Mouse (Mus musculus): ENCODE measurements at regions not wholly inside any gene's neighbourhood (a gene's known extent, or its start where the extent isn't known, plus 50 kb on each side); places are given as distances from the start of the nearest gene placed in this dataset.
"Not testable (repeated sequence)": the region's sequence is repeated elsewhere in the genome, so short reads cannot be mapped to it uniquely, and the experiment has no call there.

DNA sequence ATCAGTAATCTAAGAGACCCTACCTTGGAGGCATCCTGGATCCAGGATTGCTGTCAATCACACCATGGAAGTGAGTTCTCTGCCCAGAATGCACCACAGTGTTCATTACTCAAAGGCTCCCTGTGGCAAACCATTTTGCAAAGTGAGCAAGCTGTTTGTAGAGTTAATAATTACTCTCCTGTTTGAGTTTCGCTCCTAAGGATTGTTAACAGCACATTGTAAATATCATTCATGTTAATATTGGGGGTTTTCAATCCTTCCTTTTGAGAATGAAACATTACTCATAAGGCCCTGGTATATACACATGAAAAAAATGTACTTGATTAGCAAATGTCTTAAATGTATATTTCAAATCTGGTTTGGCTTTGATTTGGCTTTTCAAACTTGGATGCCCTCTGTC lies 58.1 kb upstream of the Clstn2 start:
- DNase-seq (ENCODE audit: low spot score in 2 of 2) = no peak

DNA sequence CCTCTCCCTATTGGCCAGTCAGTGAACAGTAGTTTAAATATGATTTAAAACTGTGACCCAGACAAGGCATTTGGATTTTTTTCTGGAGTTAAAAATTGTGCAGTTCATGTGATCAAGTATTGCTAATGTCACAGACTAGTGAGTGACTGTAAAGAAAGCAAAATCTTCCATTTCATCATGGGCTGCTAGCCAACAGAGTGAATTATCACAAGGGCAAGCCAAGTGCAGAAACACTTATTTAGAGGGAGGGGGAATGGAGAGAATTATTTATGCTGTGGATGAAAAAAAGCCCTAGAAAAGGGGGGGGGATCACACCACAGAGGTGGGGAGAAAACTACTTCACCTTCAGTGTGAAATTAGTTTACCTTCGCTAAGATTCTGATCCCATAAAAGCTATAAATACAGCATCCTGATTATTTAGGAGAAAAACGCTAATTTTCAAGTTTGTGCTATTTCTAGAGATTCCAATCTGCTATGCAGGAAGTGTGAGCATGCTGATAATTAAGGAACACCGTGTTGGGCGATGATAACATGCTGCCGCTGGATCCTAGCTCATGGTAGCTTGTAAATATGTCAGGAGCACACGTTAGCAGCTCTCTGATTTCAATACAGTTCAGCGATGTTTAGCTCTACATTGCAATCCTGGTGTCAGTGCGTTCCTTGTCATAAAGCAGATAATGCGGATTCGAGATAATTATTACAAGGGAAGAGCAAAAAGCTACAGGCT lies 62.2 kb upstream of the Clstn2 start:
- no peak for DNase-seq (ENCODE audit: low spot score in 2 of 2)

DNA sequence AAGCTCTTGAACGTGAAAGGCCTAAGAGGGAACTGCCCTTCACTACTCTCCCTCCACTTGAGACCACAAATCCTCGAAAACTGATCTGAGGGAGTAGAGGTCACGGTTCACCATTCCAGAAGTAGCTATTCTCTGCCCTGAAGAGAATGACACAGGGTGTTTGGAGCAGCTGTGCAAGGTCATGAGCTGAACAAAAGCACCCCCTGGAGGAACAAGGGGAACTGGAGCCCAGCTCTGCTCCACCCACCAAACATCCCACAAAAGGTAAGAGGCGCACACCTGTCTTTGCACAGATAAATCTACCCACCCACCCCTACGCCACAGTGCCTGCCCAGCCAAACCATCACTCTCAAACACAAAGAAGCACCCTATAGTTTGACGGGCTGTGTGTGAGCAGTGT lies 90.4 kb upstream of the Clstn2 start:
- no peak for DNase-seq (ENCODE audit: low spot score in 2 of 2)

DNA sequence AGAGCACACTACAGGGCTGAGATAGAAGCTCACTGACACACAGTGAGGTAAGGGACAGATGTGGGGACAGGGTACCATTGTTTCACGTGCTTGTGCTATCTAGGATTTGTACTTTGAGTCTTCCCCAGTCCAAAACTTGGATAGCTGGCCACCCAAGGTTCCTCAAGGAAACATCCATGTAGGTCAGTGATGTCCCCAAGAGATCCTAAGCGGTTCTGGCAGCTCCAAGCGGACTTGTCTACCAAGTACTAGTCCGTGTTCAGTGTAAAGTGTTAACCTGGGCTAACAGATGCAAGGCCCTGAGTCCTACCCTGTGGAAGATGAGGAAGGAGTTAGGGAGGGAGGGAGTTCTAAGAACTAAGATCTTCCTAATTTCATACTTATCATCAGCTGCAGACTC lies 96.6 kb upstream of the Clstn2 start:
- no peak for DNase-seq (ENCODE audit: low spot score in 2 of 2)

DNA sequence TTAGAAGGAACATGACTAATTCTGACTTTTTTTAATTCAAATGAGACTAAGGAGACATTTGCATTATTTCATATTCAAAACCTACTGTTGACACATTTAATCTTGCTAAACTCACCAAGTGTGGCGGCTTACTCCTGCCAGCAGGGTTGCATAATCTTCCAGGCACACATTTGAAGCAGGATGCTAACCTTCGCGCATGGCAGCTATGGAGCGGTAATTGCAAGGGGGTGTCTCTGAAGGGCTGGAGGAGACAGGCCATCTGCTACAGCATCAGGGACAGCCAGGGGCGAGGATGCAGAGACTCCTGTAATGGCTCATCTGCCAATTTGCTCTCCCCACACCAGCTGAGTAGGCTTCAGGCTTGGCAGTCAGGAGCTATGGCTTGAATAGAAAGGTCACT lies 97.9 kb upstream of the Clstn2 start:
- DNase-seq (ENCODE audit: low spot score in 2 of 2) = no peak

DNA sequence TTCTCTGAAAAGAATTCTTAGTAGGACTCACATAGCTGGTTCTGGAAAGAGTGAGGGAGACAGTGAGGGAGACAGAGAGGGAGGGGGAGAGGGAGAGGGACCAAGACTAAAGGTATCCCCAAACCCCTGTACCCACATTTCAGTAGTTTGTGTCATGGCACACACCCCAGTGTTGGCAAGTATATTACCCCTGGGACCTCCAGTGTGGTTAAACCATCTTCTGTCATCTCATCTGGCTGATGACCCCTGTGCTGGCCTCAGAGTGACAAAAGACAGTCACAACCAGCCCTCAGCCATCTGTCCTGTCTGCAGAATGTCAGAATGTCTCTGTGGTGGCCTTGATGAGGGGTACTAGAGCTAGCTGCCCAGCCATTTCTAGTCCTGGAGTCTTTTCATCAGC lies 107.6 kb upstream of the Clstn2 start:
- DNase-seq (ENCODE audit: low spot score in 2 of 2) = peak in 1 of 2 experiments; percentile 5

DNA sequence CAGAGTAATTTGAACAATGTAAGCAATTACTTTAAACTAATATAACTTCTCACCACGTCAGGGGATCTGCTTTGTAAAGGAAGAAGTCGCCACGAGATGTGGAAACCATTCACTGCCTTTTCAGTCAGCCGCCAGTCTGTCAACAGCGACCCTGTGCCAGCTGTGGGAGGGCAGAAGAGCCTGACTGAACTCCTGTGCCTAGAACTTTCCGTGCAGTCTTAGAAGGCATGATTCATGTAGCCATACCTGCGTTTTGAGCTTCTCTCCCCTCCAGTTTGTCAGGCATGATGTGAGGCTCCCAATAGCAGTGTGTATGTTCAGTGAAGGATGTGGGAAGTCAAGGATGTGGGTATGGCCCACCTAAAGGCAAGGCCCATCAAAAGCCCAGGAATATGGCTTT lies 109.1 kb upstream of the Clstn2 start:
- DNase-seq (ENCODE audit: low spot score in 2 of 2) = peak in 1 of 2 experiments; percentile 53

DNA sequence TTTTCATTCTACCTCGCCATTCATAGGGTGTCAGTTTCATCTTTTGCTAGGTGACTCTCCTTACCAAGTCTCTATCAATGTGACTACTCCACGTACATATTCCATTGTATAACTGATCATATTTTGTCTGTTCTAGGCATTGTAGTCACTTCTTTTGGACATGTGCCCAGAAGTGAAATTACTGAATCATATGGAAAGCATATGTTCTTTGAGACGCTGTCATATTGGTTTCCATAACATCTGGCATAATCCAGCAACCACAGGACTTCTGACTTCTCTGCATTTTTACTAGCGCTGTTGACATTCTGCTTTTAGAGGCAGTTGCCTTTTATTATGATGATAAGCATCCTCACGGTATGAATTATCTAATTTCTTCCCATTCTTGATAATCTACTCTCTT lies 113.9 kb upstream of the Clstn2 start:
- DNase-seq (ENCODE audit: low spot score in 2 of 2) = no peak

DNA sequence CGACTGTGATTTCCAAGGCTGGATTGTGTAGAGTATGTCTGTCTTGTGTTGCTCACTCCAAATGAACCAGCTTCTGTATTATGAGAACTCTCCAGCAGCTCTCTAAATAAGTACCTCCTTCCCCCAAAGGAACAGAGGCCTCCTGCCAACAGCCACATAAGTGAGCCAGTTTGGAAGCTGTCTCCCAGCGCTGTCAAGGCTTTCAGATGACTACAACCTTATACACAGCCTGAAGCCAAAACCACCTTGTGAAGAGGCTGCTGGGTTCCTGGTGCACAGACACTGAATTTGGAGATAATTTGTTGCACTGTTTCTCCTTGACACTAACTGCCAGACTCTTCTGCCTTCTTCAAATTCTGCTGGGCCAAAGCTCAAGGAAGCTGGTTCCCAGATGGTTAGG lies 125.4 kb upstream of the Clstn2 start:
- DNase-seq (ENCODE audit: low spot score in 2 of 2) = no peak

DNA sequence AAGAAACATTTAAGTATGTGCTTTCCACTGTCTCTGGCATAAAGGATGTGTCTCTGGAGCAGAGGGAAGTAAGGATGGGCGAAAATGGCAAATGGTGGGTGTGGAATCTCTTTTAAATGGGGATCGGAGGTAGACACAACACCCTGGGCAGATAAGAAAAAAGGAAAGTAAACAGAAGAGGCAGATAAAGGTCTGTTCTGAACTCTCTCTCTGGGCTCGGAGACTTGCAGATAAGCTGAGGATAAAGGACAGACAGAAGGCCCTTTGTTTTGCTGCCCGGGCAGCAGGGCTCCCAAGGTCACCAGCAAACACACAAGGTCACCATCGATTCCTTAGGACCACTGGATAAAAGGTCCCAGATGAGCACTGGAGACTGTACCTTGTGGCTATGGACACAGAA lies 122.7 kb upstream of the Nmnat3 start:
- no peak for DNase-seq (ENCODE audit: low spot score in 2 of 2)

DNA sequence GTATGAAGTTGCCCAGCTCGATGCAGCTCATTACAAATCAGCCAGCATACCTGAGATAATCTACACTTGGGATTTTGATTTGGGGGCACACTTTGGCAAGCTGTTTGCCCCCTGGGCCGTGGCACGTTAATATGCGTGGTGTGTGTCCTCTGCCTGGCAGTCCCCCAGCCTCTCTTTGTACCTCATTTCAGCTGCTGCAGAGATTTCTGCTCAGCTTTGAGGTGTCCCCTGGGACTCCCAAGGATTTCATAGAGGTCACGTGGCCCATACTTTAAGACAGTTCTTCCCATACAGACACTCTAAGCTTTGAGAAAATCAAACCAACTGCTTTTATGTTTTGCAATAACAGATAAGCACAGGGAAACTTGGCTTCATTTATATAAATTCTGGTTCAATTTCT lies 113.2 kb upstream of the Nmnat3 start:
- DNase-seq (ENCODE audit: low spot score in 2 of 2) = no peak

DNA sequence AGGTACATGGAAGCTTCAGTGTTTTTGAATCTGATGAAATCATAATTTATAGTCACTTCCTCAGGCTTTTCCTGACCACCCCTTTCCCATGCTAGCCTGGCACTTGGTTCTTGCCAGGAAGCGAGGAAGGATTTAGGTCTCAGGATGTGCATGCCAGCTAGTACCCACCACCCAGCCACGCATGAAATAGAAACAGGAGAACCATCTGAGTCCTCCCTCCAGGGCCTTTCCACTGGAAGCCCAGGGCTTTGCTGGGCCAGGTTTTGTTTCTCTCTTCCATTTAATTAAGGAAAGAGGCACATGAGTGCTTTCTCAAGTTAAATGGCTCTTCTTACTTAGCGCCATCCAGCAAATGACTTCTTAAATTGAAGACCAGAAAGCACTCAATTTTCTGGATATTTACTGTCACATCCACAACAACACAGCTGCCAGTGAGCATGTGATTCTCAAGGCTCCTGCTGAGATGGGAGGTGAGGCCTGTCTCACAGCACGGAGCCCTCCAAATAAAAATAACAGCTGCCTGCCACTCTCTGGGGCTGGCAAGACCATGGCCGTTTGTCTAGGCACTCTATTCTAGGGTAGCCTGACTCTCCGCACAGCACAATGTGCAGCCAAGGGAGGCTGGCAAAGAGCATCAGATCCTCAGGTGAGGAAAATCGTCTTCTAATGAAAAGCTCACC lies 110.4 kb upstream of the Nmnat3 start:
- peak; percentile 6 to 50 for DNase-seq (ENCODE audit: low spot score in 2 of 2)

DNA sequence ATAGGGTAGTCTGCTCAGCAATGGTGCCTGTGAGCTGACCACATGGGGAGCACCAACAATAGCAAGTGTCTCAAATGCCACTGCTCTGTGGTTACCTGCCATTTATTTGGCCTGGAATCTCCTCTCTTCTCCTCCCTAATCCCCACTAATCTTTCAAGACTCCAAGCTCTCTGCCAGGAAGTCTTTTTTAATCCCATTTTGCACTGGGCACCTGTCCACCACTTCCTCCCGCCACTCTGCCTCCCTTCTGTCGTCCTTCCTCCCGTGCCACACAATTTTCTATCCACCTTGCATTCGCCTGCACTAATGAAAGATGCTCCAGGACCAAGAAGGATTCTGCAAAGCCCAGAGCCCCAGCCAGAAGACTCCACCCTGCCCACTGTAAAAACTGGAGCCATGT lies 106.5 kb upstream of the Nmnat3 start:
- peak in 1 of 2 experiments; percentile 5 for DNase-seq (ENCODE audit: low spot score in 2 of 2)

DNA sequence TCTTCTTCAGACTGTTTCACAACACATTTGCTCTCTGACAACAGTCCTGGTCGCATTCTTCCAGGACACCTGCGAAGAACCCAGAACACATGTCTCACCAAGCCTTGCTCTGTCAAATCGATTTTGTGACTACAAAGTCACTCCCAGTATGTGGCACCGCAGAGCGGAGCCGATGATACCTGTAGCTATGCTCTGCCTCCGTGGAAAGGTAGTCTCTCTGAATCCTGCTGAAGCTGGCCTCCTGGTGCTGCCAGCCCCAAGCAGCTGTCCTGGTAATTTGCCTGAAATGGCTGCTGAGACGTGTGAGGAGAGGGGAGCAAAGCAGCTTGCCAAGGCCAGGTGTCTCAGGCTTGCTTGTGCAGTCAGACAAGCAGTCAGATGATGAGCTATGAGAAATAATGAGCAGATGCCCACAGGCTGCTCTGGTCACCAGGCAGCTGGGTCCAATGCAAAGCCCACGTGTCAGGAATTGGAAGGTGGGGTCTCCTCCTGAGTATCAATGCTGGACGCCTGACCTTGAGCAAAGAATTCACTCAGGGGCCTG lies 100.4 kb upstream of the Nmnat3 start:
- DNase-seq (ENCODE audit: low spot score in 2 of 2) = no peak

DNA sequence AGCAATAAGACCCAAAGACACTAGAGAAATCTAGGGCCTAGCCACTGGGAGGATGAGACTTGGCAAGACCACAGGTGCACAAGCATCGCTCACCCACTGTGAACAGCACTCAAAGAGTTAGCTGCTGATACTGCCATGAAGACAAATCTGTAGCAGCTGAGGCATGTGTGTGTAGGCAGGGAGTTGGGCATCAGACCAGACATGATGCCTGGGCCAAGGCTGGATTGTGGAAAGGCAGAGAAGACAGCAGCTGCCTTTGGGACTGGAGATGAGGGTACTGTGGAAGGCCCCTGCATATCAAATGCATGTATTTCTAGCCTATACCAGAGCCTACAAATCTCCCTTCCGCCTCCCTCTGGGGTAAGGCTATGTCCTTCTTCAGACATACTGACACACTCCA lies 92.9 kb upstream of the Nmnat3 start:
- peak in 1 of 2 experiments; percentile 44 for DNase-seq (ENCODE audit: low spot score in 2 of 2)

DNA sequence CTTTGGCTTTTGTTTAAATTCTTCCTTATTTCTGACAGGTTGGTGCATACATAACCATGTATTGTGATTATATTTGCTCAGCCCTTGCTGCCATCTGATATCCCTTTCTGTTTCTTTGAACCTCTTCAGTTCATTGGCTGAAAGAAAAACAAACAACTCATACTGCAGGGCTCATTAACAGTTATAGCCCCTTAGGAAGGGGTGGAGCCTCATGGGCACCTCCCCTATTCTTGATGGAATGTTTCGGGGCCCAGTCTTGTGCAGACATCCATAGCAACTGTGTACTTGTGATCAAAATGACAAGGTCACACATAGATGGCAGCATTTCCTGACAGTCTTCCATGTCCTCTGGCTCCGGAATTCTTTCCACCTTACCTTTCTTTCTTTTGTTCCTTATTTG lies 68.4 kb upstream of the Nmnat3 start:
- DNase-seq (ENCODE audit: low spot score in 2 of 2) = no peak

DNA sequence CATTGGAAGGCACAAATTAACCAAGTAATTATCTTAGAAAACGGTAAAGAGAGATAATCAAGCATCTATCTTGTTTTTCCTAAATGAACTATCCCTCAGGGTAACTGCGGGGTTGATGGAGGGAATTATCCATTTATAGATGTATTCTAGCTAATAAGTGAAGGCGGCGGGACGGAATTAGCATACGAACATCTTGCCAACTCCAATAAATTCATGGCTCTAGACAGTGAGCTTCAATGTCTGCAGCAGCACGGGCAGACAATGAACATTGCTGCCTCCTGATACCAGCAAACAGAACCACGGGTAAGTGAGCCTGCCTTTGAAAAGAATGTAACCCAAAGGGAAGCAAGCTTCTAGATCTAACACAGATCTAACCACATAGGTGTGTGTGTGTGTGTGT lies 66.9 kb upstream of the Nmnat3 start:
- DNase-seq (ENCODE audit: low spot score in 2 of 2) = no peak

DNA sequence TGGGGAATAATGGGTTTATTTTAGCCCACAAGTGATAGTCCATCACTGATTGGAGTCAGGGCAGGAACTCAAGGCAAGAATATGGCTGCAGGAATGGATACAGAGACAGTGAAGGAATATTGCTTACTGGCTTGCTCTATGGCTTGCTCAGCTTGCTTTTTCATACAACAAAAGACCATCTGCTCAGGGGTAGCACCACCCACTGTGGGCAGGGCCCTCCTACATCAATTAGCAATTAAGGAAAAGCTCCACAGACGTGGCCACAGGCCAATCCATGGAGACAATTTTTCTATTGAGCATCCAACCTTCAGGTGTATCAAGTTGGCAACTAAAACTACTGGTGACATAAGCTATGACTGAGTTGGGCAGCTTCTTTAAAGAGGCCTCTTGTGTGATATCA lies 65.5 kb upstream of the Nmnat3 start:
- DNase-seq (ENCODE audit: low spot score in 2 of 2) = no peak

DNA sequence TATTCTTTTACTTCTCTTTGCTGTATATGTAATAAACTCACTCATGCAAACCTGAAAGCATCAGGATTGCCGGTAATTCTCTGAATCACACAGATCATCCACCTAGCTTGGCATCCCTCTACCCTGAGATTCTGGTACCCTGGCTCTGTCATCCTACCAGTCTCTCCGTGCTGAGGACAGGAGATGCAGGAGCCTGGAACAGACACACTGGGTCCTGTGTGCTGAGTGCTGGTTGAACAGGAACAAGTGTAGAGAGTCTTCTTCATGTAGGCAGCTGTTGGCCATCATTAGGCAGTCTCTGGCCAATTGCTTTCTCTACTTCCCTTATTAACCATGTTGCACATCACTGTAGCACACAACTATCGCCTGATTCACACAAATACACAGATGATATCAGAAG lies 59.0 kb upstream of the Nmnat3 start:
- no peak for DNase-seq (ENCODE audit: low spot score in 2 of 2)

DNA sequence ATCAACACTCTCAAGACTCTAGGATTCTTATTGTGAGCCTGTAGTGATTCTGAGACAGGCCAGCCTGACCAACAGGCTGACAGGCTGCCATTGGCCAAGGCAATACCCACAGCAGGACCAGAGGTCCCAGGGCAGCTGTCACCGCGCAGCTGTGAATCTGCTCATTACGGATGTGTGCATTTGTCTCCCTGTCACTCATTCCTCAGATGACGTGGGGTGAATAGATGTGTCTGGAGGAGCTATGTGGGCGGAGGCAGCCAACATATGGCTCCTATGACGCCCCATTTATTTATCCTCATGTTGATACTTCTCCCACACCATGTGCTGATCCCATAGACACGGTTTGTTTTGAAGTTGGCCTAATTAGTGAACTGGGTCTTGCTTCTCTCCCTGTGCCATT lies 58.3 kb upstream of the Nmnat3 start:
- DNase-seq (ENCODE audit: low spot score in 2 of 2) = no peak

DNA sequence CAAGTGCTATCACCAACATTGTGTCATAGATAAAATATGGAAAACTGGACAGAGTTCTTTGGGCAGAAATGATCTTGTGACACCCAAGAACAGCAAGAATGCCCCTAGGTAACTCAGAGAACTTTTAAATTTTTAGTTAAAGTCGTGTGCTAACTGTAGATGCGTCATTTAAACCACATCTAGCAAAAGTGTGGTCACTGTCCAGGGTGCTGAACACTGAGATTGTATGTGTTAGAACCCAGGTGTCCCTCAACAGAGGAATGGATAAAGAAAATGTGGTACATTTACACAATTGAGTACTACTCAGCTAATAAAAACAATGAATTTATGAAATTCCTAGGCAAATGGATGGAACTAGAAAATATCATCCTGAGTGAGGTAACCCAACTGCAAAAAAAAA lies 52.5 kb upstream of the Nmnat3 start:
- not testable (repeated sequence) for DNase-seq (ENCODE audit: low spot score in 2 of 2)

Measured in urinary bladder, postnatal 4 days (tissue).